Comparison of ENCODE assay signal across 8 mouse cellular contexts in the genomic region with DNA sequence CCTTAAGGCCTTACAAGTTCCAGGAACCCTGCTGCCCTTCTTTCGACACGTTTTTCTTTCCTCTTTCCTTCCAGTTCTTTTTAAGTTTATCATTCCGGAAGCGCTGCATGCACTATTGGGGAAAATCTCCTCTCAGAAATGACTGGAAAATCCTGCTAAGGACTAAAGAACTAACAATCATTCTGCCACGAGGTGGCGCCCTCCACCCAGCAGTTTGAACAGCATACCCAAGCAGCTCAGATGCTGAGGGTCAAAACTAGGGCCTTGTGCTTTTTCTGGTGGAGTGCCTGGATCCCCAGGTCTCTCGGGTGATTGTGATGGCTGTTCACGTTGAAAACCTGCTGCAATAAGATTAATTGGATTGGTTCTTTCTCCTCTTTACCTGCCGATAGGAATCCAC. TPM values are rescaled to one million over a fixed set of nuclear protein-coding genes. Genes with fewer than 3 reads are reported as not detected.
DNase-seq lines count a peak whose midpoint lies in the region; ATAC-seq lines count a peak whose summit lies in the region.

No protein-coding gene starts in this region.

- peak; percentile 46 for DNase-seq in CD4-positive helper T cell, adult 2 months (ENCODE audit: low read depth, low spot score)
- peak; percentile 55 to 67 for DNase-seq in adrenal gland, postnatal 36 days
- DNase-seq in layer of hippocampus, adult 11-12 months (ENCODE audit: low spot score) = peak; percentile 74
- DNase-seq in testis, postnatal 10 days (ENCODE audit: low spot score) = peak; percentile 79

- no peaks in the 10 kb centered on the region for H3K9me3 ChIP-seq in embryonic facial prominence, embryonic 13.5 days
- no peaks in the 10 kb centered on the region for H3K9me3 ChIP-seq in heart, embryonic 15.5 days (replicated peaks)
- H3K9me3 ChIP-seq in liver, embryonic 16.5 days (replicated peaks; ENCODE audit: control insufficient read depth, low read length) = no peaks in the 10 kb centered on the region
- no peaks in the 10 kb centered on the region for H3K9me3 ChIP-seq in neural tube, embryonic 15.5 days (replicated peaks)

- peak overlapping the region; percentile 23 for H3K4me3 ChIP-seq in embryonic facial prominence, embryonic 13.5 days
- peak overlapping the region; percentile 44 for H3K4me3 ChIP-seq in heart, embryonic 15.5 days
- H3K4me3 ChIP-seq in liver, embryonic 16.5 days (ENCODE audit: low read depth, low read length) = peak overlapping the region; percentile 10; the same call in 1 of the 2 replicates
- no peak overlapping the region for H3K4me3 ChIP-seq in neural tube, embryonic 15.5 days (replicated peaks)

- 28% methylated on average over 9 of the region's 9 CpGs for WGBS in embryonic facial prominence, embryonic 13.5 days
- 22% methylated on average over 9 of the region's 9 CpGs for WGBS in heart, embryonic 15.5 days
- WGBS in liver, embryonic 16.5 days (ENCODE audit: insufficient replicate concordance) = 15% methylated on average over 9 of the region's 9 CpGs
- WGBS in neural tube, embryonic 15.5 days = 23% methylated on average over 9 of the region's 9 CpGs

- H3K9ac ChIP-seq in embryonic facial prominence, embryonic 13.5 days = no peak overlapping the region
- no peak overlapping the region for H3K9ac ChIP-seq in heart, embryonic 15.5 days
- H3K9ac ChIP-seq in liver, embryonic 16.5 days (ENCODE audit: low read depth, low read length) = no peak overlapping the region
- H3K9ac ChIP-seq in neural tube, embryonic 15.5 days (replicated peaks) = no peak overlapping the region

- no peak for ATAC-seq in embryonic facial prominence, embryonic 13.5 days (ENCODE audit: insufficient number of reproducible peaks, insufficient read depth, low FRiP score, low TSS enrichment, low read depth)
- no peak for ATAC-seq in heart, embryonic 15.5 days (replicated peaks; ENCODE audit: insufficient number of reproducible peaks, insufficient read depth, low FRiP score, low read depth)
- no peak for ATAC-seq in liver, embryonic 16.5 days (ENCODE audit: low read depth)
- ATAC-seq in neural tube, embryonic 15.5 days (ENCODE audit: low FRiP score) = no peak

- peaks cover 16% of the 10 kb centered on the region for H3K27me3 ChIP-seq in embryonic facial prominence, embryonic 13.5 days
- H3K27me3 ChIP-seq in heart, embryonic 15.5 days = no peaks in the 10 kb centered on the region
- no peaks in the 10 kb centered on the region for H3K27me3 ChIP-seq in liver, embryonic 16.5 days (ENCODE audit: control insufficient read depth, insufficient read depth, low read depth, low read length)
- peaks cover 4% of the 10 kb centered on the region for H3K27me3 ChIP-seq in neural tube, embryonic 15.5 days (replicated peaks)

- H3K4me1 ChIP-seq in embryonic facial prominence, embryonic 13.5 days = no peaks in the 10 kb centered on the region
- H3K4me1 ChIP-seq in heart, embryonic 15.5 days (replicated peaks) = no peaks in the 10 kb centered on the region
- no peaks in the 10 kb centered on the region for H3K4me1 ChIP-seq in liver, embryonic 16.5 days (ENCODE audit: control insufficient read depth, low read depth, low read length)
- no peaks in the 10 kb centered on the region for H3K4me1 ChIP-seq in neural tube, embryonic 15.5 days

- H3K27ac ChIP-seq in embryonic facial prominence, embryonic 13.5 days = no peak overlapping the region
- no peak overlapping the region for H3K27ac ChIP-seq in heart, embryonic 15.5 days
- no peak overlapping the region for H3K27ac ChIP-seq in liver, embryonic 16.5 days (ENCODE audit: low read length)
- no peak overlapping the region for H3K27ac ChIP-seq in neural tube, embryonic 15.5 days (replicated peaks)

- H3K36me3 ChIP-seq in embryonic facial prominence, embryonic 13.5 days = no peaks in the 10 kb centered on the region
- H3K36me3 ChIP-seq in heart, embryonic 15.5 days = no peaks in the 10 kb centered on the region
- no peaks in the 10 kb centered on the region for H3K36me3 ChIP-seq in liver, embryonic 16.5 days (ENCODE audit: control insufficient read depth, insufficient read depth)
- H3K36me3 ChIP-seq in neural tube, embryonic 15.5 days = no peaks in the 10 kb centered on the region

- H3K4me2 ChIP-seq in embryonic facial prominence, embryonic 13.5 days = peak overlapping the region; percentile 44
- peak overlapping the region; percentile 60 for H3K4me2 ChIP-seq in heart, embryonic 15.5 days
- no peak overlapping the region for H3K4me2 ChIP-seq in liver, embryonic 16.5 days (ENCODE audit: low read depth, low read length)
- H3K4me2 ChIP-seq in neural tube, embryonic 15.5 days = 0 out of 2 replicates have a peak overlapping the region, but pooled peaks have one; percentile 26

RNA-seq across cellular contexts. Expression of gene Tlr8, which starts 12.8 kb away (rescaled TPM):
- 1 to 10 TPM; 2.0 to 4.5 TPM for total RNA-seq in adrenal gland, postnatal 36 days (2021)
- polyA plus RNA-seq in embryonic facial prominence, embryonic 13.5 days (2015; fragmentation: Nextera tagmentation; extraction: Ambion mirVana) = 0.10 and 0.58 TPM in 2 replicates
- 0.26 and 0.37 TPM in 2 replicates for polyA plus RNA-seq in heart, embryonic 15.5 days (2015; fragmentation: Nextera tagmentation; extraction: Ambion mirVana)
- 0.97 and 1.3 TPM in 2 replicates for polyA plus RNA-seq in liver, embryonic 16.5 days (2015; fragmentation: Nextera tagmentation; extraction: Ambion mirVana)
- polyA plus RNA-seq in neural tube, embryonic 15.5 days (2015; fragmentation: Nextera tagmentation; extraction: Ambion mirVana) = 0.08 TPM in 1 of 2 replicates, not detected in the other

RNA-seq across cellular contexts. Expression of gene Tlr7, which starts 53.4 kb away (rescaled TPM):
- total RNA-seq in adrenal gland, postnatal 36 days (2021) = 1 to 10 TPM; 1.9 to 5.4 TPM
- polyA plus RNA-seq in embryonic facial prominence, embryonic 13.5 days (2015; fragmentation: Nextera tagmentation; extraction: Ambion mirVana) = 0.30 and 0.60 TPM in 2 replicates
- 0.35 and 0.84 TPM in 2 replicates for polyA plus RNA-seq in heart, embryonic 15.5 days (2015; fragmentation: Nextera tagmentation; extraction: Ambion mirVana)
- polyA plus RNA-seq in liver, embryonic 16.5 days (2015; fragmentation: Nextera tagmentation; extraction: Ambion mirVana) = 1.2 and 1.5 TPM in 2 replicates
- 0.52 and 1.5 TPM in 2 replicates for polyA plus RNA-seq in neural tube, embryonic 15.5 days (2015; fragmentation: Nextera tagmentation; extraction: Ambion mirVana)
